Mouse (Mus musculus): ENCODE measurements around the gene Cacna2d4. TPM values are rescaled to one million over a fixed set of nuclear protein-coding genes. Genes with fewer than 3 reads are reported as not detected.
"Not testable (repeated sequence)": the region's sequence is repeated elsewhere in the genome, so short reads cannot be mapped to it uniquely, and the experiment has no call there.

Cacna2d4 gene
- total RNA-seq (2014; fragmentation: Nextera tagmentation) (5.5 TPM in 1 of 2 replicates, not detected in the other), total RNA-seq (2017) (0.34 TPM in 1 of 2 replicates, not detected in the other)

GRCm38 (mm10) chr6:119236241-119236640 is at the start of gene Cacna2d4:
Gene Cacna2d4 (plus strand): TSS chr6:119236526.
- ATAC-seq (replicated peaks; ENCODE audit: low FRiP score, low TSS enrichment, poor library complexity, severe bottlenecking), result no peak

GRCm38 (mm10) chr6:119186658-119187057 is 49.7 kb upstream of the Cacna2d4 start:
- peak; percentile 71 for ATAC-seq (replicated peaks; ENCODE audit: low FRiP score, low TSS enrichment, poor library complexity, severe bottlenecking)

- no peak for ATAC-seq (replicated peaks; ENCODE audit: low FRiP score, low TSS enrichment, poor library complexity, severe bottlenecking)
These were observed 48.7 kb upstream of the Cacna2d4 start for GRCm38 (mm10) chr6:119187631-119188030.

- ATAC-seq (replicated peaks; ENCODE audit: low FRiP score, low TSS enrichment, poor library complexity, severe bottlenecking), result no peak
These were observed 44.8 kb upstream of the Cacna2d4 start for GRCm38 (mm10) chr6:119191478-119191877.

- ATAC-seq (replicated peaks; ENCODE audit: low FRiP score, low TSS enrichment, poor library complexity, severe bottlenecking), result no peak
These were observed 42.7 kb upstream of the Cacna2d4 start for GRCm38 (mm10) chr6:119193571-119194154.

GRCm38 (mm10) chr6:119194161-119194560 is 42.2 kb upstream of the Cacna2d4 start:
- no peak for ATAC-seq (replicated peaks; ENCODE audit: low FRiP score, low TSS enrichment, poor library complexity, severe bottlenecking)

GRCm38 (mm10) chr6:119194601-119195000 is 41.7 kb upstream of the Cacna2d4 start:
- ATAC-seq (replicated peaks; ENCODE audit: low FRiP score, low TSS enrichment, poor library complexity, severe bottlenecking), result no peak

GRCm38 (mm10) chr6:119196382-119197305 is 39.7 kb upstream of the Cacna2d4 start, which contains the start of gene Cacna1c:
Gene Cacna1c (minus strand): TSS chr6:119196418.
- no peak for ATAC-seq (replicated peaks; ENCODE audit: low FRiP score, low TSS enrichment, poor library complexity, severe bottlenecking)

- ATAC-seq (replicated peaks; ENCODE audit: low FRiP score, low TSS enrichment, poor library complexity, severe bottlenecking), result no peak
These were observed 37.6 kb upstream of the Cacna2d4 start for GRCm38 (mm10) chr6:119198534-119199273.

GRCm38 (mm10) chr6:119199274-119199879 is 36.9 kb upstream of the Cacna2d4 start:
- ATAC-seq (replicated peaks; ENCODE audit: low FRiP score, low TSS enrichment, poor library complexity, severe bottlenecking), result no peak

GRCm38 (mm10) chr6:119200362-119200761 is 36.0 kb upstream of the Cacna2d4 start:
- no peak for ATAC-seq (replicated peaks; ENCODE audit: low FRiP score, low TSS enrichment, poor library complexity, severe bottlenecking)

- no peak for ATAC-seq (replicated peaks; ENCODE audit: low FRiP score, low TSS enrichment, poor library complexity, severe bottlenecking)
These were observed 34.8 kb upstream of the Cacna2d4 start for GRCm38 (mm10) chr6:119201575-119201974.

GRCm38 (mm10) chr6:119204286-119204685 is 32.0 kb upstream of the Cacna2d4 start:
- ATAC-seq (replicated peaks; ENCODE audit: low FRiP score, low TSS enrichment, poor library complexity, severe bottlenecking), result no peak

- no peak for ATAC-seq (replicated peaks; ENCODE audit: low FRiP score, low TSS enrichment, poor library complexity, severe bottlenecking)
These were observed 31.4 kb upstream of the Cacna2d4 start for GRCm38 (mm10) chr6:119204915-119205314.

- not testable (repeated sequence) for ATAC-seq (replicated peaks; ENCODE audit: low FRiP score, low TSS enrichment, poor library complexity, severe bottlenecking)
These were observed 30.3 kb upstream of the Cacna2d4 start for GRCm38 (mm10) chr6:119206006-119206405.

- 0 out of 2 replicates have a peak, but pooled peaks have one; percentile 21 for ATAC-seq (replicated peaks; ENCODE audit: low FRiP score, low TSS enrichment, poor library complexity, severe bottlenecking)
These were observed 23.0 kb upstream of the Cacna2d4 start for GRCm38 (mm10) chr6:119213375-119213774.

- ATAC-seq (replicated peaks; ENCODE audit: low FRiP score, low TSS enrichment, poor library complexity, severe bottlenecking), result 0 out of 2 replicates have a peak, but pooled peaks have one; percentile 43
These were observed 22.1 kb upstream of the Cacna2d4 start for GRCm38 (mm10) chr6:119214190-119214589.

GRCm38 (mm10) chr6:119215040-119215613 is 21.2 kb upstream of the Cacna2d4 start:
- no peak for ATAC-seq (replicated peaks; ENCODE audit: low FRiP score, low TSS enrichment, poor library complexity, severe bottlenecking)

- no peak for ATAC-seq (replicated peaks; ENCODE audit: low FRiP score, low TSS enrichment, poor library complexity, severe bottlenecking)
These were observed 18.7 kb upstream of the Cacna2d4 start for GRCm38 (mm10) chr6:119217661-119218060.
